Mouse (Mus musculus): ENCODE measurements around the gene Gm21996. TPM values are rescaled to one million over a fixed set of nuclear protein-coding genes. Genes with fewer than 3 reads are reported as not detected.

Gene Gm21996
- total RNA-seq (2023), result not detected

GRCm38 (mm10) chrY:89745432-89745831 lies at the start of gene Gm21996:
Gm21996 (minus strand) TSS chrY:89745532.

Data from monocyte, adult 59 days (primary cell).